Mouse (Mus musculus) frontal cortex, postnatal 25 days (tissue): ENCODE results near the gene Dynll2.

ENCODE experiments used
- DNase-seq, 2 experiments: peaks; one replicate each; pipeline ENCODE4 v3.0.0; 2022; ENCODE audit warnings: low spot score in 2 of 2

Dynll2 gene

GRCm38 (mm10) chr11:87986831-87987793, at the start of gene Dynll2:
Gene Dynll2 (minus strand): TSS chr11:87987533.
- DNase-seq: peak; percentile 57 to 75

- no peak for DNase-seq
Measured at GRCm38 (mm10) chr11:88036761-88037251, 49.5 kb upstream of the Dynll2 start.

- DNase-seq: no peak
Measured at GRCm38 (mm10) chr11:88035970-88036369, 48.6 kb upstream of the Dynll2 start.

- no peak for DNase-seq
Measured at GRCm38 (mm10) chr11:88031753-88032152, 44.4 kb upstream of the Dynll2 start.

- no peak for DNase-seq
Measured at GRCm38 (mm10) chr11:88030836-88031235, 43.5 kb upstream of the Dynll2 start.

GRCm38 (mm10) chr11:88030219-88030618, 42.9 kb upstream of the Dynll2 start:
- no peak for DNase-seq

- peak in 1 of 2 experiments; percentile 35 for DNase-seq
Measured at GRCm38 (mm10) chr11:88028193-88028684, 40.9 kb upstream of the Dynll2 start.

GRCm38 (mm10) chr11:88027391-88028035, 40.2 kb upstream of the Dynll2 start:
- DNase-seq: no peak

GRCm38 (mm10) chr11:88023933-88024332, 36.6 kb upstream of the Dynll2 start:
- no peak for DNase-seq

GRCm38 (mm10) chr11:88015795-88016194, 28.5 kb upstream of the Dynll2 start:
- DNase-seq: no peak

GRCm38 (mm10) chr11:88015161-88015560, 27.8 kb upstream of the Dynll2 start:
- no peak for DNase-seq

- DNase-seq: no peak
Measured at GRCm38 (mm10) chr11:88013632-88014031, 26.3 kb upstream of the Dynll2 start.

GRCm38 (mm10) chr11:88012621-88013244, 25.4 kb upstream of the Dynll2 start:
- no peak for DNase-seq

- no peak for DNase-seq
Measured at GRCm38 (mm10) chr11:88011914-88012419, 24.6 kb upstream of the Dynll2 start.

GRCm38 (mm10) chr11:88011208-88011913, 24.0 kb upstream of the Dynll2 start:
- DNase-seq: no peak

- DNase-seq: peak; percentile 22 to 36
Measured at GRCm38 (mm10) chr11:88009542-88010190, 22.3 kb upstream of the Dynll2 start.

- no peak for DNase-seq
Measured at GRCm38 (mm10) chr11:88008641-88009040, 21.3 kb upstream of the Dynll2 start.

- no peak for DNase-seq
Measured at GRCm38 (mm10) chr11:88004123-88004522, 16.8 kb upstream of the Dynll2 start.

GRCm38 (mm10) chr11:88002738-88003137, 15.4 kb upstream of the Dynll2 start:
- no peak for DNase-seq

- no peak for DNase-seq
Measured at GRCm38 (mm10) chr11:87999751-88000150, 12.4 kb upstream of the Dynll2 start.

GRCm38 (mm10) chr11:87991806-87992205, 4.5 kb upstream of the Dynll2 start:
- no peak for DNase-seq
